Mouse (Mus musculus) cerebellum, postnatal 25 days (tissue): ENCODE measurements around the gene Stk24.

Source experiments
- DNase-seq, 2 experiments: peaks; one replicate each; pipeline ENCODE4 v3.0.0; 2021; ENCODE audit warnings: mixed read lengths in 2 of 2

Gene Stk24

DNA sequence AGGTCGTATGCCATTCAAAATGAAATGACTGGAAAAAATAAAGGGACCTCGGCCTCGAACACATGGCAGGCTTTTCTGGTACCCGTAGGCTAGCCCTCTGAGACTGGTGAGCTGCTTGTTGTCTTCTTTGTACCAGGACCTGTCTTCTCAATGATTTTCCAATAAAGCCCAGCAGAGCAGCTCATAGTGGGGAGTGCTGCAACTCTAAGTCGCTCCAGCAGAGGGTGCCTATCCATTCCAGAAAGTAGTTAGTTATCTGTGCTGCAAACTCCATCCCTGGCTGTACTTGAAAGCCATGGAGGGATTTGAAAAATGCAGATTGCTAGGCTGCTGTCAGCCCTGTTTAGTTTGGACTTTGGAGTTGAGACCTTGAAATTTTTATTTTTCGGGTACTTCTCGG lies 120.0 kb downstream of the Stk24 start:
- DNase-seq, result peak; percentile 59 to 73

DNA sequence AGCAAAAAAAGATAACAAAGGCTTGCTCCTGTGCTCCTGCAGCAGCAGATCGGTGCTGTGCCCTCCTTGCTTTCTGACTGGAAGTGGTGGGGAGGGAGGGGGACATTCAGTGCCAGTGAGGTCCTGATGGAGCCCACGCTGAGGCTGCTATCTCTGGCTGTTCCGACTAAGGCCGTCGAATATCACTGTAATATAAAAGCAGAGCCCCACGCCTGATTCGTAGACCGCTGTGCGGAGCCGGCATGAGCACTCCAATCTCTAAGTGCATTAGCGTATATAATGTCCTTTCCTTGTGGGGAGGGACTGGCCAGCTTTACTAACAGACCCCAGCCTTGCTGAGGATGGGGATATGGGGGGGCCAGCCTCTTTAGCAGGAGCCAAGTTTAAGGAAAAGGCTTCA lies 120.5 kb downstream of the Stk24 start:
- no peak for DNase-seq

DNA sequence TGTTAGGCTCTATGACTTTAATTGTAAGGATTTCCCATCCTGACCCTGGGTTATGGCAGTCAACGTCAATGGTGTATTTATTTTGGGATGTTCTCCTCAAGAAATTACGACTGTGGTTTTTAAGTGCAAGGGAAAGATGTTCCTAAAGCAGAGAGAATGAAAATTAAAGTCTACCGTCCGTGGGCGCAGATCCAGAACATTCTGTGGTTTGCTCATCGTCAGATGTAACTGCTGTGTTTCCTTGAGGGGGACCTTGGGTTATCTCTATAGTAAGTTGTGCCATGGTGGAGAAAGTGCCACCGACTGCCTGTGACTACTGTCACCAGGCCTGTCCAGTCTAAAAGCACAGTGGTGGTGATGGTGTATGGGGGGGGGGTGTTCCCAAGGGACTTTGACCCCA lies 122.9 kb downstream of the Stk24 start:
- DNase-seq, result no peak

DNA sequence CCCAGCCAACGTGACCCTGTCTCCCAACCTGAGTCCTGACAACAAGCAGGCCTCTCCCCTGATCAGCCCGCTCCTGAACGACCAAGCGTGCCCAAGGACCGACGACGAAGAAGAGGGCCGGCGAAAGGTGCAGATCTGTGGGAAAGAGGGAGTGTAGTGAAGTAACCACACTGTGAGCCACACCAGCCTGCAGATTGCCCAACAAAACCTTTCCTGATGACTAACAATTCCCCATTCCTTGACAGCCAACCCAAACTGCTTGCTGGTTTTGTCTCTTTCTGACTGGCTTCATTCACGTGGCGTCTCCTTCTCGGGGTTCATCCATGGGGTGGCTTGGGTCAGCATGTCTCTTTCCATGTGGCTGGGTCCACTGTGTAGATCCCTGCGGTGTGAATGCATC lies 124.3 kb downstream of the Stk24 start:
- DNase-seq, result no peak

GRCm38 (mm10) chr14:121254869-121255268 lies 124.9 kb downstream of the Stk24 start:
- no peak for DNase-seq

- no peak for DNase-seq
Measured at GRCm38 (mm10) chr14:121252542-121252941, 127.3 kb downstream of the Stk24 start.

GRCm38 (mm10) chr14:121251708-121252107 lies 128.1 kb downstream of the Stk24 start:
- no peak for DNase-seq

DNA sequence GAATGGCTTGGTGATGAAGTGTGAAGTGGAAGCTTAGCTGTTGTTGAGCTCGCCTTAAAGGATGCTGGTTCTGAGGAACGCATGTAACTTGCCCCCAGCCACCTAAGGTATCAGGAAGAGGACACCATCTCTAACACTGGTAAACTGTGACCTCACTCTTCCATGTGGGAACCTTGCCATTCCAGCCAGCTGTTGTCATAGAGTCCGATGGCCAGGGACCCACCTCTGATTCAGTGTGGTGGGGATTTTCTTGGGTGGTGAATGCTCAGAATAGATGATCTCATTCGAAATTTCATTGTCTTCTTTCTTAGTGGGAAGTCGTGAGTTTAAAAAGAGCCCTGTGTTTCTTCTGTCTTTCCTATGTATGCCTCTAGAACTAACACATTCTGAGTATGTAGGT lies 128.7 kb downstream of the Stk24 start:
- no peak for DNase-seq

DNA sequence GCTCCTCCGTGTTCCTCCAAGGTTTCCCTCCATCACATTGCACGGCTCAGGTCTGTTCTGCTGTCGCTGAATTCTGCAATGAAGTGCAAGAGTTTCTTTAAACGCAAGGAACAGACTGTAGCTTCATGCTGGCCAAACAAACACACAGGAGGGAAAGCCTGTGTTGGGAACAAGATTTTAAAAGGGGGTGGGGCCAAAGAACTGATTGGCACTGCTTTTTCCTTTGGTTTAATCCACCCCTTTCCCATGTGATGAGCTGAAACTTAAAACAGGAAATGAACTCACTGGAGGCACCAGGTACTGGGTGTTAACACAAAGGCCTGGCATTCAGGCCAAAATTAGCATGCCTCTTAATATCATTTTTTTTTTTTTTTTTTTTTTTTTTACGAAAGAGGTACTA lies 131.5 kb downstream of the Stk24 start:
- DNase-seq, result no peak

DNA sequence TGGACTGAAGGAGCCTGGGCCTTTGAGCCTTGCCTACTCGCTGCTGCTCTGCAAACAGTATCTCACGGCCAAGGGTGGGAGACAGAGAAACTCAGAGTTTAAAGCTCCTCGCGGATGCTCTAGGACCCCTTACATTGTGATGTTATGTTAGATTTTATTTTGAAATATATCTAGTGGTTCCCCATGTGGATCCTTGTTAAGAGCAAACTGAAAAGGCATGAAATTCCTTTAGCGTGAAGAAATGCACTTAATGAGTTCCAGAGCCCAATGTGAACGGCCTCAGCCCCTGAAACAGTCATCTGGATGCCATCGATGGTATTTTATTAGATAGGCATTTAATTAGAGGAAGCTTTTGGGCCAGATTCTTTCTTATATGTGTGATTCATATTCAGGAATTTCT lies 132.5 kb downstream of the Stk24 start:
- no peak for DNase-seq

GRCm38 (mm10) chr14:121246048-121246731 lies 133.6 kb downstream of the Stk24 start:
- no peak for DNase-seq

GRCm38 (mm10) chr14:121244104-121244503 lies 135.7 kb downstream of the Stk24 start:
- DNase-seq, result no peak

GRCm38 (mm10) chr14:121239386-121239785 lies 140.4 kb downstream of the Stk24 start:
- no peak for DNase-seq

GRCm38 (mm10) chr14:121238727-121239126 lies 141.1 kb downstream of the Stk24 start:
- no peak for DNase-seq

DNA sequence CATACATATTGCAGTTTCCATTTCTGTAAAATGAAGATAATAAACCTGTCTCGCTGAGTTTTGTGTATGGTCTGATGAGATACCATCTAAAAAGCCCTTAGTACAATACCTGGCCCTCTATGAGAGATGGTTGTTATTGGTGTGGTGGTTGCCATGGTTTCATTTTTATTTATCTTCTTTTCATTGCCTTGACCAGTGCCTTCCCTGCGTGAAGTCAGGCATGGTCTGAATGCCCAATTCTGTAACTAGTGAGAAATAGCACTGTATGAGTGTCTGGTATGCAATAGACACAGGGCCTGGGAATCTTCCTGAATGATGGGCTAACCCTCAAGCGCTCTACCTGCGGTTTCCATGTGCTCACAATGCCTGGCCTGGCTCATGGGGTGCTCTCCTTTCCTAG lies 143.1 kb downstream of the Stk24 start:
- no peak for DNase-seq
